ENCODE assay signal across 7 mouse cellular contexts in genomic region chr16:33184901-33185260, GRCm38 (mm10). TPM values are rescaled to one million over a fixed set of nuclear protein-coding genes. Genes with fewer than 3 reads are reported as not detected.
DNase-seq lines count a peak whose midpoint lies in the region; ATAC-seq and TF ChIP-seq lines count a peak whose summit lies in the region.

TSS of gene Osbpl11 (plus strand) at chr16:33185071.

- peaks cover 15% of the 10 kb centered on the region for H3K4me1 ChIP-seq in embryonic facial prominence, embryonic 12.5 days
- peaks cover 9% of the 10 kb centered on the region for H3K4me1 ChIP-seq in kidney, adult 2 months (ENCODE audit: control insufficient read depth, insufficient read depth, low read length)
- H3K4me1 ChIP-seq in limb, embryonic 12.5 days (replicated peaks): peaks cover 18% of the 10 kb centered on the region
- H3K4me1 ChIP-seq in midbrain, embryonic 15.5 days: peaks cover 27% of the 10 kb centered on the region
- peaks cover 2% of the 10 kb centered on the region; the same call in 1 of the 2 replicates for H3K4me1 ChIP-seq in spleen, adult 2 months (ENCODE audit: control insufficient read depth, insufficient read depth, insufficient read length)

- H3K4me3 ChIP-seq in embryonic facial prominence, embryonic 12.5 days: peak within 1 kb of the TSS; percentile 75
- peak within 1 kb of the TSS; percentile 94 for H3K4me3 ChIP-seq in kidney, adult 2 months (ENCODE audit: insufficient read depth, low read depth, low read length)
- peak within 1 kb of the TSS; percentile 93 for H3K4me3 ChIP-seq in limb, embryonic 12.5 days (replicated peaks)
- H3K4me3 ChIP-seq in midbrain, embryonic 15.5 days: peak within 1 kb of the TSS; percentile 74
- H3K4me3 ChIP-seq in spleen, adult 2 months (ENCODE audit: extremely low read depth, insufficient read depth, insufficient read length): peak within 1 kb of the TSS; percentile 96

- no peak for TF ChIP-seq CTCF in kidney, adult 2 months (conservative IDR thresholded peaks at IDR 0.05; ENCODE audit: insufficient read depth, insufficient read length, low read depth, low read length)
- TF ChIP-seq CTCF in spleen, adult 2 months (IDR thresholded peaks at IDR 0.05; ENCODE audit: extremely low read depth, insufficient read depth, insufficient read length, insufficient replicate concordance): no peak

- H3K27me3 ChIP-seq in embryonic facial prominence, embryonic 12.5 days: no peaks in the 10 kb centered on the region
- no peaks in the 10 kb centered on the region for H3K27me3 ChIP-seq in kidney, adult 2 months (replicated peaks; ENCODE audit: control insufficient read depth, insufficient read depth, low read length)
- no peaks in the 10 kb centered on the region for H3K27me3 ChIP-seq in limb, embryonic 12.5 days
- H3K27me3 ChIP-seq in midbrain, embryonic 15.5 days (replicated peaks): no peaks in the 10 kb centered on the region
- H3K27me3 ChIP-seq in spleen, adult 2 months (ENCODE audit: control insufficient read depth, insufficient read depth, low read length): no peaks in the 10 kb centered on the region

- under 1% methylated on average over 25 of the region's 27 CpGs for WGBS in embryonic facial prominence, embryonic 12.5 days
- under 1% methylated on average over 27 of the region's 27 CpGs for WGBS in kidney, adult 2 months
- under 1% methylated on average over 27 of the region's 27 CpGs for WGBS in limb, embryonic 12.5 days
- under 1% methylated on average over 27 of the region's 27 CpGs for WGBS in midbrain, embryonic 15.5 days
- 1% methylated on average over 27 of the region's 27 CpGs for WGBS in spleen, adult 2 months

- peak; percentile 71 for TF ChIP-seq POLR2A in kidney, adult 2 months (IDR thresholded peaks at IDR 0.05; ENCODE audit: low read depth, low read length)
- peak; percentile 79 for TF ChIP-seq POLR2A in spleen, adult 2 months (IDR thresholded peaks at IDR 0.05; ENCODE audit: low read depth, low read length)

- peak; percentile 90 for ATAC-seq in embryonic facial prominence, embryonic 12.5 days (ENCODE audit: insufficient number of reproducible peaks, insufficient read depth, low FRiP score, low TSS enrichment)
- peak; percentile 93 for ATAC-seq in limb, embryonic 12.5 days (ENCODE audit: insufficient number of reproducible peaks, insufficient read depth, low FRiP score, low TSS enrichment, low read depth)
- peak; percentile 96 for ATAC-seq in midbrain, embryonic 15.5 days (replicated peaks)

- peak; percentile 97 for DNase-seq in adrenal gland, postnatal 25 days
- peak; percentile 98 to 99 for DNase-seq in heart, adult 18-20 months
- peak; percentile 98 for DNase-seq in kidney, adult 2 months
- DNase-seq in spleen, adult 2 months (ENCODE audit: low read depth in 1 of 2, low spot score in 2 of 2): peak; percentile 82 to 94

- H3K9me3 ChIP-seq in embryonic facial prominence, embryonic 12.5 days: no peaks in the 10 kb centered on the region
- no peaks in the 10 kb centered on the region for H3K9me3 ChIP-seq in limb, embryonic 12.5 days
- no peaks in the 10 kb centered on the region for H3K9me3 ChIP-seq in midbrain, embryonic 15.5 days

- H3K36me3 ChIP-seq in embryonic facial prominence, embryonic 12.5 days: peaks cover 3% of the 10 kb centered on the region; the same call in 1 of the 2 replicates
- no peaks in the 10 kb centered on the region for H3K36me3 ChIP-seq in kidney, adult 2 months (ENCODE audit: control insufficient read depth, insufficient read depth, low read length)
- H3K36me3 ChIP-seq in limb, embryonic 12.5 days: no peaks in the 10 kb centered on the region
- H3K36me3 ChIP-seq in midbrain, embryonic 15.5 days (replicated peaks): no peaks in the 10 kb centered on the region
- no peaks in the 10 kb centered on the region for H3K36me3 ChIP-seq in spleen, adult 2 months (ENCODE audit: control insufficient read depth, insufficient read depth, low read length)

- H3K4me2 ChIP-seq in embryonic facial prominence, embryonic 12.5 days (replicated peaks): peak within 1 kb of the TSS; percentile 75
- peak within 1 kb of the TSS; percentile 87 for H3K4me2 ChIP-seq in limb, embryonic 12.5 days
- H3K4me2 ChIP-seq in midbrain, embryonic 15.5 days: peak within 1 kb of the TSS; percentile 93

- peak within 1 kb of the TSS; percentile 88 for H3K9ac ChIP-seq in embryonic facial prominence, embryonic 12.5 days
- peak within 1 kb of the TSS; percentile 92 for H3K9ac ChIP-seq in limb, embryonic 12.5 days (replicated peaks)
- H3K9ac ChIP-seq in midbrain, embryonic 15.5 days: peak within 1 kb of the TSS; percentile 93

- peak within 1 kb of the TSS; percentile 82 for H3K27ac ChIP-seq in embryonic facial prominence, embryonic 12.5 days
- peak within 1 kb of the TSS; percentile 96 for H3K27ac ChIP-seq in kidney, adult 2 months (ENCODE audit: insufficient read depth, low read depth, low read length)
- H3K27ac ChIP-seq in limb, embryonic 12.5 days: peak within 1 kb of the TSS; percentile 91
- peak within 1 kb of the TSS; percentile 92 for H3K27ac ChIP-seq in midbrain, embryonic 15.5 days
- peak within 1 kb of the TSS; percentile 91 for H3K27ac ChIP-seq in spleen, adult 2 months (ENCODE audit: insufficient read depth, low read length)

RNA-seq across cellular contexts. Expression of gene Osbpl11, which starts in this region (rescaled TPM):
- 40.1 and 42.8 TPM in 2 replicates for total RNA-seq in adrenal gland, postnatal 25 days (2021)
- polyA plus RNA-seq in embryonic facial prominence, embryonic 12.5 days (2016; fragmentation: Nextera tagmentation; extraction: Ambion mirVana): 29.6 and 30.0 TPM in 2 replicates
- 10 to 100 TPM; 19.0 to 20.6 TPM for total RNA-seq in heart, adult 18-20 months (2021)
- polyA plus RNA-seq in kidney, adult 2 months (2012; rRNA removed): 14.1 and 14.7 TPM in 2 replicates
- 27.6 and 28.4 TPM in 2 replicates for polyA plus RNA-seq in limb, embryonic 12.5 days (2016; fragmentation: Nextera tagmentation; extraction: Ambion mirVana)
- polyA plus RNA-seq in midbrain, embryonic 15.5 days (2015; fragmentation: Nextera tagmentation; extraction: Ambion mirVana): 20.0 and 21.4 TPM in 2 replicates
- 6.6 and 6.9 TPM in 2 replicates for polyA plus RNA-seq in spleen, adult 2 months (2012; rRNA removed)

Comparison
In these comparisons a context has a peak if more than half of its experiments do, and no peak if none do; other contexts are left out.
1. Peak in every context shown above with its lines: DNase-seq, ATAC-seq, H3K4me3 ChIP-seq and H3K27ac ChIP-seq.